Mouse (Mus musculus) stomach, embryonic 16.5 days (tissue): Measurements from ENCODE around the gene Man1a2. TPM values are rescaled to one million over a fixed set of nuclear protein-coding genes. Genes with fewer than 3 reads are reported as not detected.

Experiments
- polyA plus RNA-seq: library from polyadenylated mRNA; unstranded; fragments of >200 nt; fragmentation: Nextera tagmentation; extraction: Ambion mirVana; gene quantifications from 2 replicates; pipeline ENCODE4 v1.2.1, GENCODE M21; 2015

The Man1a2 gene
- polyA plus RNA-seq, 1 experiment from 2014 or later: 43.4 TPM

Other genes starting within 250 kb of the Man1a2 start
- 20.2 and 21.5 TPM in 2 replicates for gene Tent5c, start 196.2 kb downstream of the Man1a2 start, polyA plus RNA-seq
- gene Vtcn1, start 140.0 kb upstream of the Man1a2 start, polyA plus RNA-seq: 2.1 and 3.1 TPM in 2 replicates
- gene Trim45, start 236.7 kb upstream of the Man1a2 start, polyA plus RNA-seq: 6.4 and 6.5 TPM in 2 replicates